Mouse (Mus musculus) limb, embryonic 10.5 days (tissue): ENCODE results near the gene Selp. TPM values are rescaled to one million over a fixed set of nuclear protein-coding genes. Genes with fewer than 3 reads are reported as not detected.

ENCODE experiments used
- polyA plus RNA-seq: library from polyadenylated mRNA; unstranded; fragments of >200 nt; fragmentation: Nextera tagmentation; extraction: Ambion mirVana; gene quantifications from 2 replicates; pipeline ENCODE4 v1.2.1, GENCODE M21; 2016

Gene Selp
- polyA plus RNA-seq, 1 experiment from 2014 or later: 0.04 TPM

Other genes with a start within 250 kb of the Selp start
- gene Scyl3, start 186.2 kb upstream of the Selp start, polyA plus RNA-seq: 17.9 and 21.1 TPM in 2 replicates
- gene BC055324, start 120.5 kb upstream of the Selp start, polyA plus RNA-seq: 46.9 and 49.3 TPM in 2 replicates
- gene Mettl18, start 120.4 kb upstream of the Selp start, polyA plus RNA-seq: 10.4 and 12.0 TPM in 2 replicates
- not detected in 2 replicates for gene Sele, start 67.0 kb upstream of the Selp start, polyA plus RNA-seq
- gene Sell, start 53.3 kb upstream of the Selp start, polyA plus RNA-seq: 0.08 TPM in 1 of 2 replicates, not detected in the other
- gene F5, start 36.6 kb downstream of the Selp start, polyA plus RNA-seq: 0.24 and 0.29 TPM in 2 replicates
- gene Slc19a2, start 133.8 kb downstream of the Selp start, polyA plus RNA-seq: 8.3 and 10.4 TPM in 2 replicates
- 4.6 and 6.4 TPM in 2 replicates for gene Ccdc181, start 160.3 kb downstream of the Selp start, polyA plus RNA-seq
- 46.5 and 47.7 TPM in 2 replicates for gene Nme7, start 188.9 kb downstream of the Selp start, polyA plus RNA-seq
- 23.9 and 27.5 TPM in 2 replicates for gene Blzf1, start 192.2 kb downstream of the Selp start, polyA plus RNA-seq